Mouse (Mus musculus) thymus, adult 2 months (tissue): Measurements from ENCODE around the gene Fopnl.

Experiments used
- CTCF ChIP-seq: fragments of 200-500 bp; IDR thresholded peaks from 2 replicates; pipeline ENCODE4 v1.5.1; 2012; ENCODE audit warnings: mild to moderate bottlenecking, control low read depth, low read length, moderate library complexity, borderline replicate concordance; ENCODE audit not compliant: control insufficient read depth, poor library complexity, insufficient read depth; ENCODE audit errors: extremely low read depth
- POLR2A ChIP-seq: fragments of 200-500 bp; IDR thresholded peaks from 2 replicates; pipeline ENCODE4 v1.6.1; 2012; ENCODE audit warnings: mild to moderate bottlenecking, low read length, control low read depth, moderate library complexity; ENCODE audit not compliant: control insufficient read depth, poor library complexity, insufficient read depth; ENCODE audit errors: extremely low read depth

GRCm38 (mm10) chr16:14296544-14297124 lies 20.6 kb downstream of the Fopnl start:
- TF ChIP-seq CTCF: no peak
- TF ChIP-seq POLR2A: no peak
